Mouse (Mus musculus) 416B (cell line): ENCODE results near the gene Ush2a.

Experiments used
- DNase-seq: peaks from one replicate; pipeline ENCODE4 v3.0.0; 2011; ENCODE audit warnings: low read depth

The Ush2a gene

DNA sequence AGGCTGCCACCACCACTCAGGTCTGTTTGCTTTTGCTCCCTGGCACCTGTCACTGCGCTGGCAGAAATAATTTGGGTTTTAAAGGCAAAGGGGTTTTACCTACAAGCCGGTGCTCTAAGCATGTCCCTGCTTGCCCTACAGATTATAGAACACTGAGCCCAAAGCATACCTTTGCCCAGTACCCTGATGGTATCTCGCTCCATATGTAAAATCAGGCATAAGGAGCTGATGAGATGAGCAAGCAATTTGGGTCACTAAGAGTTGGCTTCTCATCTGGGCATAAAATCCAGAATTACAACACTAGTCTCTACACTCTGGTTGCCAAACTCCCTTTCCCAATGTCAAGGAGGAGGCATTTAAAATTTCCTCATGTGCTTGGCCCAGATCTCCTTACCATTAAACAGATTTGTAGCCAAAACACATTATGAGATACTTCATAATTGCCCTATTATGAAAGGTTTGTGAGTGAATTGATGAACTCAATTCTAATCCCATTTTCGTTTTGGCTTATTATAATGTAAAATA, 616.8 kb downstream of the Ush2a start:
- no peak for DNase-seq

DNA sequence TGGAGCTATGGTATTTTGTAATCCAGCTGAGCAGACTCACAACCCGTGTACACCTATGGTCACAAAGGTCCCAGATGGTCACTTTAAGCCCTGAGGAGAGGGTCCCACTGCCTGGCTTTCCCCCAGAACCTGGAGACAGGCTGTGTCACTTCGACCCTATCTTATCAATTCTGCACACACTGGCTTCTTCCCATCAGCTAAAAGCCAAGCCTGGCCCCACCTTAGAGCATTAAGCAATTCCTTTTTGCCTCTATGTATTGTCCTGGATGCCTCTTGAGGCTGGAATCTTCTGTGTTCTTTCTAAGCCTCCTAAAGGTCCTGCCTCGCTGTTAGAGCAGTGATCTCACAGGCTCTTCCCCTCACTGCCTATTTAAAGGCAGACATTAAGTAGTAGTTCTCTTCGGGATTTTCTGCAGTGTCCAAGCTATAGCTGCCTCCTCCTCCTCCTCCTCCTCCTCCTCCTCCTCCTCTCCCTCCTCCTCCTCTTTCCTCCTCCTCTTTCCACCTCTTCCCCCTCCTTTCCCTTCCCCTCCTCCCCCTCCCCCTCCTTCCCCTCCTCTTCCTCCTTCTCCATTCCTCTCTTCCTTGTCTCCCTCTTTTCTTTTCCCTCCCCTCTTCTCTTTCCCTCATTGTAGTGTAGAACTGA, 635.2 kb downstream of the Ush2a start:
- no peak for DNase-seq

DNA sequence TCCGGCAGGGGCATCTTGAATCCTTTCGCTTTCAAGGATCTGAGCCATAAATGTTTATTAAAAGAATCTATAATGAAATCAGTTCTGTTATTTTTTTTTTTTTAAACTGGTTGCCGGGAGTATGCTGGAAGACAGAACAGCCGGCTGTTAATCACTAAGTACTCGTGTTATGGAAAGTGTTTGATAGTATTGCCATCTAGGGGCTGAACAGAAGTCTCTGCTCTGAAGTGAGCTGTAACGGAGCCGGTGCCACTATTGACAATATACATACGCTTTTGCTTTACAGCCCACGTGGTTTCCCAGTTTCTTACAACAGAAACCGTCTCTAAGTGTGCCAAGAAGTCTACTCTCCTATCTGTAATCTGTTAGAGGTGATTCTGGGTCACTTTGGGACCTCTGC, 642.3 kb downstream of the Ush2a start:
- DNase-seq, result no peak

DNA sequence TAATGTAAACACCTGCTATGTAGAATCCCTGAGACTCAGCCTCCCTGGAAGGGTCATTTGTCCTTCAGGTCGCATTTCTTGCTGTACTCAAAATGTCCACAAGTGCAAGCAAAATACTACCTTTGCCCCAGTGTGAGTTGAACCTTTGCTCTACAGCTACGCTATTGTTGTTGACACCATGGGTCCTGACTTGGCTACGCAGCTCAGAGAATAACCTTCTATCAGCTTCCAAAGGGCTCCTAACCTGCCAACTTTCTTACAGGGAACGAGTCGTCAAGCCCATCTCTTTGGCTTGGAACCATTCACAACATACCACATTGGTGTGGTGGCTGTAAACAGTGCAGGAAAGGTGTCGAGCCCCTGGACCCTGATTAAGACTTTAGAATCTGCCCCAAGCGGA, 644.4 kb downstream of the Ush2a start:
- no peak for DNase-seq

DNA sequence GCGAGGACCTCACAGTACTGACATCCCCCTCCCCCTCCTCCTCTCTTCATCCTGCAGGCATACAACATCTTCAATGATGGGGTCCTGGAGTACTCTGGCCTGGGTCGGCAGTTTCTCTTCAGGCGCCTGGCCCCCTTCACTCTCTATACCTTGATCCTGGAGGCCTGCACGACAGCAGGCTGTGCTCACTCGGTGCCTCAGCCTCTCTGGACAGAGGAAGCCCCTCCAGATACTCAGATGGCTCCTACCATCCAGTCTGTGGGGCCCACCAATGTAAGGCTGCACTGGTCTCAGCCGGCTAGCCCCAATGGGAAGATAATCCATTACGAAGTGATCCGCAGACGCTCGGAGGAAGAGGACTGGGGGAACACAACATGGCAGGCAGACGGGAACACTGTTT, 648.8 kb downstream of the Ush2a start:
- no peak for DNase-seq

DNA sequence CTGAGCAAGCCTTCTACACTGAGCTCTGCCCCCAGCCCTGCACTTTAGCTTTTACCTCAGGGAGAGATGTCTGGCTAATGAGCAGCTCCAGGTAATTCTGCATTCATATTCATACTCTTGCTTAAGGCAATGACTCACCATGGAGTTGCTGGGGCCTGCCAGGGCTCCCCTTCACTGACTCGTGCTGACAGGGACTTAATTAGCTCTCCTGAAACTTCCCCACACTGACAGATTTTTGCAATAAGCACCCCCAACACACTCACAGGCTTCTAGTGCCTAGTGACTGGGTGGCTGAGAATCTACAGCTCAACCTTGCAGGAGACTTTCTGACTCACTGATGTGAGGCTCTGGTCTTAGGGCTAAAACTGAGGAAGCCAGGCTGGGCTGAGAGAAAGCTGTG, 658.1 kb downstream of the Ush2a start:
- no peak for DNase-seq

DNA sequence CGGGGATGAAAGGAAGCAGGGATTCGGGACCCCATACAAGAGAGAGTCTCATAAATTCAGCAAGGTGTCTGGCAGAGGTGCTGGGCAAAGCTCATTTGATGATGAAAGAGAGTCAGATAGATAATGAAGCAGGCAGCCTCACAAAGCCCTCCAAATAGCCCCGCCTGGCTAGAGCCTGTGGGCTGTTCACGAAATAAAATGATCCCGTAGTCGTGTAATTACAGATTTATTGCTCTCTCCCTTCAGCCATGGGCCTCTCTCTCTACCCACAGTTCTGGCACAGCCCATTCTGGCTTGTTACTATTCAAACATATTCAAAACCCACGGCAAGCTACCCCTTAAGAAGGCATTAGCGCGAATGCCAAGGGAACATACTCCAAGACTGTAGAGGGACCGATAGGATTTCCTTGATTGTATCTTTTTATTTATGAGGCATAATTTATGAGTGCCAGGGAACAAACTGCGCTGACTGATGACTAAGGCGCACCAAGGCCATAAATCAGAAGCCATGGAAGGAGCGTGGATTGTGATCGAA, 675.5 kb downstream of the Ush2a start:
- no peak for DNase-seq

DNA sequence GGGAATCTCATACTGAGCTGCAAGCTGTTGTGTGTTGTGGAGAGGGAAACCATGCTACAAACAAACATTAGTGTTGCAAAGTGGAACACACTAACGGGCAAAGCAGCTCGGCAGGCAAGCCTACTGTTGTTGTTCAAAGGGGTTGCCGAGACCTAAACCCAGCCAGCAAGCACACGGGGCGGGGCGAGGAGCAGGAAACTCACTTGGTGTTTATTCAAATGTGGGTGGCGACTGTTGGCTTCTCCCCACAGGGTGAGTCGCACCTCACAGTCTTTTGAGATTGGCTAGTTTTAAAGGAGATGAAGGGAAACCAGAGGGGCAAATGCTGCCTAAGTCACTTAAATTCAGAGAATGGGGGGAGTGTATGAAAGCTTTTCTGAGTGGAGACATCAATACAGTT, 683.5 kb downstream of the Ush2a start:
- no peak for DNase-seq

DNA sequence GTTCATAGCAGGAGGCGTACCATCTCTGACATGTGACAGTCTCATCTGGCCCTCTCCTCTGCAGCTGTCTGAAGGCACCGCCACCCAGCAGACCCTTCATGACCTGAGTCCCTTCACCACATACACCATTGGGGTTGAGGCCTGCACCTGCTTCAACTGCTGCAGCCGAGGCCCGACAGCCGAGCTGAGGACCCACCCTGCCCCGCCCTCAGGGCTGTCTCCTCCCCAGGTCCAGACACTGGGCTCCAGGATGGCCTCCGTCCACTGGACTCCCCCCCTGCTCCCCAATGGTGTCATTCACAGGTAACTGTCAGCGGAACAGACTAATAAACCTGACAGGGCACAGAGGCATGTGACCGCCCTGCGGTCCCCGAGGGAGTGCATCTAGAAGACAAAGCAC, 685.0 kb downstream of the Ush2a start:
- no peak for DNase-seq

DNA sequence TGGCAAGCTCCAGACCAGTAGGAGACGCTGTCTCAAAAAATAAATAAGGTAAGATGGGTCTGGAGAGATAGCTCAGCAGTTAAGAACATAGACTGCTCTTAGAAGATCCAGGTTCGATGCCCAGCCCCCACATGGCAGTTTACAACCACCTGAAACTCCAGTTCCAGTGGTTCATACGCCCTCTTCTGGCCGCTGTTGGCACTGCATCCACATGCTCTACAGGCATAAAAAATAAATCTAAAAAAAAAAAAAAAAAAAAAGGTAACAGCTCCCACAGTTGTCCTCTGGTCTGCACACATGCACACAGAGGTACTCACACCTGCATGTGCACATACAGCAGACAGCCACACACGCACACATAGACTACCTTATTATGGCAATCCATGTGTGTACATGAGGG, 686.0 kb downstream of the Ush2a start:
- DNase-seq, result peak; percentile 1

DNA sequence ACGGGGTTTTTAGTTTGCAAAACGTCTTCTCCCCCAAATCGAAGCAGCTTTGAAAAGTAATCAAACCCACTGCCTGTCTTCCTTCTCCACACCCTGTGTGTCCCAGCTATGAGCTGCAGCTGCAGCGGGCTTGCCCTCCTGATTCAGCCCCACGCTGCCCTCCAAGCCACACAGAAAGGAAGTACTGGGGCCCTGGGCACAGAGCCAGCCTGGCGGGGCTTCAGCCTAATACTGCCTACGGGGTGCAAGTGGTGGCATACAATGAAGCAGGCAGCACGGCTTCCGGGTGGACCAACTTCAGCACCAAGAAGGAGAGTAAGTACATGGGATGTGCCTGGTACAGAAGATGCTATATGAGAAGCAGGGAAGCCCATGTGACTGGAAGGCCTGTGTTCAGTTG, 686.5 kb downstream of the Ush2a start:
- no peak for DNase-seq

DNA sequence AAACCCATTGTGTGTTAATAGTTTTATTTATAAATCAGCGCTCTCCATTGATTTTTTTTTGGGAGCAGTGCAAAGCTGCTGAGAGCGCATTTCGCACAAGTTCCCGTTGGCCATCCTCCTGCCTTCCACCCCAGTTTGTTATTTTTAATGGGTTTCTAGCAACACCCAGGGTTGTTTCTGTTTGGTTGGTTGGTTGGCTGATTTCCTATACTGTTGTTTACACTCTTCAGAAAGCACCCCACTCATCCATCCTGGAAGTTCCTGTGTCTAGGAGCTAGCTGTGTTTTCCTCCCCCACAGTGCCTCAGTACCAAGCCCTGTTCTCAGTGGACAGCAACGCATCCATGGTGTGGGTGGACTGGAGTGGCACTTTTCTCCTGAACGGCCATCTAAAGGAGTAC, 689.3 kb downstream of the Ush2a start:
- DNase-seq, result no peak

DNA sequence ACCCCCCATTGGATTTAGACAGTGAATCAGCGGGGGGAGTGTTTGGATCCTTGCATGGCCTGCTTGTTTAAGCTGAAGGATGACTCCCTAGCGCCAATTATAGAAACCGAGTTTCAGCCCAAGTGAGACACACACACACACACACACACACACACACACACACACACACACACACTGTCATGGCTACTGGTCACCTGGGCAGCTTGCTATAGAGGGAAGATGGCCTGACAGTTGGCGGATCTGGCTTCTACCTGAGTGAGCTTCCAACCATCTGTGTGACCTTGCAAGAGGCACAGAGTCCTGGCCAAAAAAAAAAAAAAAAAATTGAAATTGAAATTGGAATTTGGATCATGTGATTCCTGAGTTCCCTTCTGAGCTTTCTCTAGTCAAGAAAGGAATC, 690.7 kb downstream of the Ush2a start:
- no peak for DNase-seq

DNA sequence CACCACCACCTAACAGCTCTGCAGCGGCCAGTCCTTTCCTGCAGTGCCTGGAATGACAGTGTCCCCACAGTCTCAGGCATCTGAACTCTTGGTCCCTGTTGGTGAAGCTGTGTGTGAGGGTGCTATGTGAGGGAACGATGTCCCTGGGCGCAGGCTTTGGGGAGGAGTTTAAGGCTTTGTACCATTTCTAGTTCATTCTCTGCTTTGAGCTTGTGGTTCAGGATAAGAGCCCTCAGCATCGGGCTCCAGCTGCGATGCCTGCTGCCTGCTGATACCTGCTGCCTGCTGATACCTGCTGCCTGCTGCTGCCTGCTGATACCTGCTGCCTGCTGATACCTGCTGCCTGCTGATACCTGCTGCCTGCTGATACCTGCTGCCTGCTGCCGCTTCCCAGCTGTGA, 711.3 kb downstream of the Ush2a start:
- no peak for DNase-seq

DNA sequence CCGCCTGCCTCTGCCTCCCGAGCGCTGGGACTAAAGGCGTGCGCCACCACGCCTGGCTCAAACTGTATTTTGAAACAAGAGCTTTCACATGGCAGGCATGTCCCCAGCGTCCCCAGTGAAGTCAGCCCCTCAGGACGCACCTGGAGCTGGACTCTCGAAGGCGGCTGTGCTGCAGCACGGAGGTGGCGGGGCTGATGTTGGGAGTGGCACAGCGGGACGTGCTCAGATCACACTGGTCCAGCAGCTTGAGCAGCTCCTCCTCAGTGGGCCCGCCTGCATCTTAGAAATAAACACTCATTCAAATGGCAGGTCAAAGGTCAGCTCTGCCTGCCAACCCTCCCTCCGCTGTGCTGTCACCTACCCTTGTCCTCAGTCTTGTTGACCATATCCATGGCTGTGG, 712.1 kb downstream of the Ush2a start:
- no peak for DNase-seq

DNA sequence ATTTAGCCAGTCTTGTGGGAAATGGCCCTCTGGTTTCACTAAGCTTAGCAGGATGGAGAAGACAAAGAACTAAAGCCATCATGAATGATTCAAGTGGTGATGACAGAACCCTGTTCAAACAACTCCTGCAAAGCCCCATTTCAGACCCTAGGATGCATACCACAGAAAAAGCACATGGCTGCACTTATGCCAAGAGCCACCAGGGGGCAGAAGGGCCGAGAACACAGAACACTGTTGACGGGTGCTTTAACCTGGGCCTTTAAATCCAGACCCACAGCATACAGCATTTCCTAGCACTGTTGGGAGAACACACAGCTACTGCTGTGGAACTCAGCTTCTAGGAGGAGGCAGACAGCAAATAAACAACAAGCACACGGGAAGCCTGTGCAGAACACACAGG, 718.2 kb downstream of the Ush2a start:
- peak; percentile 45 for DNase-seq

DNA sequence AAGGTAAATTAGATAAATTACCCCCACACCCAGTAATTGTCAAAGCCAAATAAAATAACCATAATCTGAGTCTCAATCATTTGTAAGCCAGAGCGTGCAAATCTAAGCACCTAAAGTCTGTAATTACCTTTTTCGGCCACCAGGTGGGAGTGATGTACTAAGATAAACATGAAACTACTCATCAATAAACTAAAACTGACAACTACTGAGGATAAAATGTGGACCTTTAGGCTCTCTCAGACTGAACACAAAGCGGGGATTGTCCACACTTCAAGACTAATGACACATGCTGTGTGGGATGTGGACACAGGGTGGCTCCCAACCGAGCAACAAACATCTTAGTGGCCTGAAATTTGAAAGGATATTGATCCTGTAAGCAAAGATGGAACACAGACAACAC, 731.4 kb downstream of the Ush2a start:
- DNase-seq, result peak; percentile 63

DNA sequence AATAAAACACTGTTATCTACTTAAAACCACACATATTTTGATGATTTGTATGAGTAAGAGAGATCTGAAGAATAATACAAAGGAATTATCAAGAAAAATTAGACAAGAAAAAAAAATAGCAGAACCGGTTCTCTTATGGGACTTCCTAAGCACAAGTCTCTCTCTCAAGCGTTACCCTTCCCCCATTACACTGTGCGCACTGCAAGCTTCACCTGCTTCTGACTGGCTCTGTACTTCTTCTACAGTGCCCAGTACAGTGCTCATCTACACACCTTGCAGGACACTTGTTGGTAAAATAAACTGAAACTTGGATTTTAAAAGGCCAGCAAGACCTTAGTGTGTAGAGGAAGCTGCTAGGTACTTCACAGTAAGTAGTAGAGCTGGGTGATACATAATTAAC, 736.1 kb downstream of the Ush2a start:
- no peak for DNase-seq

DNA sequence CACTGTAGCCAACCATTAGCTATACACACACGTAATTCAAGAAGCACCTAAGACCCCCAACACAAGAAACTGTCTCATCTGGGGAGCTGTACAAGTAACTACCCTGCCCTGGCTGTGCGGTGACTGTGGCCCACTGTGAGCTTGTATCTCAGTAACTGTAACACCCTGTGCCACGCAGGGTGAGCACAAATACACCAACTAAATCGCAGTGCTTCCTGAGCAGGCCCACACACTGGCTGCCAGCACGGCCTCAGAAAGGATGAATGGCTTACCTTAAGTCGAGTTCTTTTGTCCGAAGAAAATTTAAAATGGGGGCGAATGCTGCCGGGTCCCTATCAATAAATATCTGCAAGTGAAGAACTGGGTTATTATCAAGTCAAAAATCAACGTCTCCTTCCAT, 738.2 kb downstream of the Ush2a start:
- DNase-seq, result no peak

DNA sequence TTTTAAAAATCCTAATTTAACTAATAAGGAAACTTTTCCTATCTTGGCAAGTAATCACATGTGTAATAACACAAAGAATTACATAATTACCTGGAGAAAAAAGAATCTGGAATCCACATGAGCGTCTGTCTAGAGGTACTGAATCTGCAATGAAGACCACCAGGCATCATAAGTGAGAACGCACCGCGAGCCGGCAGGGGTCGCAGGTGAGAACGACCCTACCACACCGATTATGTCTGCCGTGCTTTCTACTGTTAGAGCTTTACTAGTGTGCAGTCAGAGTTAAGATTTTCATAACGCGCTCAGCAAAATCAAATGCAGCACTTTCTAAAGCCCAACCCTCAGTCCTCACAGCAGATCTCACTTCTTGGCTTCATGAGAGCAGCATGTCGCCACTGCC, 740.0 kb downstream of the Ush2a start:
- no peak for DNase-seq

DNA sequence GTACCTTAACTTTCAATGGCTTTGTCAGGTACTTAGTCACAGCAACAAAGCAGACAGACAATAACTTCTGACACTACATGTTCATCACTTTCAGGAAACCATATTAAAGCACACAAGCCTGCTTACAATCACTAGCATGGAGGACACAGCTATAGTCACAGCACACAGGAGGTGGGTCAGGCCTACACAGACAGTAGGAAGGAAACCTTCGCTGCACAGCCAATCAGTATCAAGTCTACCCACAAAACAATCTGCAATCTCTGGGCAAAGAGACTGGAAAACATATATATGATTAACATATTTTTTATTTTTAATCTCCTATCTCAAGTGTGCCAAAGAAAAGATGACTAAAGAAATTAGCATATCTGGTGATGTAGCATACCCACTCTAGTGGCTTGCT, 743.0 kb downstream of the Ush2a start:
- DNase-seq, result no peak

DNA sequence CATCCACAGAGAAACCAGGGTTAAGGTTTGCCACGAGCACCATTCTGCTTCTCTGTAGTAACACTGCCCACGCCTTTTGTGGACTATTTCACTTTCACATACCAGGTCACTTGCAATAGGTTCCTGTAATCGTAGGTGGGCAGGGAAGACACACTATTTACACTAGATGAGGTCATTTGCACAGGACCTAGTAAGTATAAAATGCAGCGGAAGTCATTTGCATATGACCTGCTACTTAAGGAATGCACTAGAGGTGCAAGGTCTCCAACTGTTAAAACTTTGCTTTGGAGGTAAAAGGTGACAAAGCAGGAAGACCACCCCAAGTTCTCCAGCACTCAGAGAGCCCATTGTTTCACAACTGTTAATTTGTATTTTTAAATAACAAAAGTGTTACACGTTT, 744.4 kb downstream of the Ush2a start:
- DNase-seq, result peak; percentile 20

DNA sequence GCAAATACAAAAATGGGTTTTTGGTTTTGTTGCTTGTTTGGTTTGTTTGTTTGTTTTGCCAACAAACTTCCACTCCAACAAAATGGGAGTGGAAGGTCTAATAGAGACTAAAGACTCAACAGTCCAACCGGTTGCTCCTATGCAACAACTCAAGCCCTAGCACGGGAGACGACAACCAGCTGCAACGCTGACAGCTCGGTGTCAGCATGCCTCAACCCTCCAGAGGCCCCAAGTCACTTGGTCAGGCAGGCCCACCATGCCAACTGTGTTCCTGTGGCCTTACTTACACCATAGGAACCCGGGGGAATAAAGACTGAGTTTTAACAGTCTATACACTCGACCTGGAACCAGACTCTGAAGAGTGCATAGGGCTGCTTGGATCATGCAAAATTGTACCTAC, 745.0 kb downstream of the Ush2a start:
- DNase-seq, result no peak

DNA sequence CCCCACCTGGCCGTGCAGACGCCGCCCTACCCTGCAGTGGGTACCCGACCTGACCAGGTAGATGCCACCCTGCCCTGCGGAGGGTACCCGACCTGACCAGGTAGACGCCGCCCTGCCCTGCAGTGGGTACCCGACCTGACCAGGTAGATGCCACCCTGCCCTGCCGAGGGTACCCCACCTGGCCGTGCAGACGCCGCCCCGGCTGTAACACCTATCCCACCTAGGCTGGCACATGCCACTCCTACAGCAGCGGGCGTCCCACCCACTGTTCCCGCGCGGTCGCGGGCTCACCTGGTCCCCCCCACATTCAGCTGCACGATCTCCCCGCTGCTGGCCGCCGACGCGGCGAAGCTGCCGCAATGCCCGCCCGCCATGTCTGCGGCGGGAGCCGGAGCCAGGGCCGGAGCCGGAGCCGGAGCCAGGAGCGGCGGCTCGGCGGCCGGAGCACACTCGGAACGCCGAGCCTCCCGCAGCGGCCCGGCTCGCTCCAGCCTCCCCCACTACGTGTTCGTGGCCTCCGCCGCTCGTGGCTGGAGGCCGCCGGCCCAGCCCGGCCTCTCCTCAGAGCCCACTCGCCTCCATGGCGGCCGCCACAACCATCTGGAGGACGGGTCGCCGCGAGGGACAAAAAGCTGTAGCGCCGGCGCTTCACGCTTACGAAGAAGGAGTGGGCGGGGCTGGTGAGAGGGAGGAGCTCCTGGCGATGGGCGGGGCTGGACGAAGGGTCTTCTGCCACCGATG, 745.6 kb downstream of the Ush2a start, which contains the start of gene Kctd3:
Gene Kctd3, minus strand, starts transcription at position 603 of the 741 bp plus-strand sequence.
- DNase-seq, result peak; percentile 91
